Mouse (Mus musculus): ENCODE measurements around the gene Qser1. TPM values are rescaled to one million over a fixed set of nuclear protein-coding genes. Genes with fewer than 3 reads are reported as not detected.

The Qser1 gene
- polyA plus RNA-seq, 1 experiment, result 4.1 TPM

- no peak overlapping the region for H3ac ChIP-seq (ENCODE audit: control insufficient read depth, insufficient read length)
- H3K4me3 ChIP-seq, result no peak overlapping the region
- H3K79me2 ChIP-seq (ENCODE audit: control insufficient read depth, insufficient read depth), result no peaks in the 10 kb centered on the region
- no peaks in the 10 kb centered on the region for H3K36me3 ChIP-seq (ENCODE audit: control insufficient read depth, insufficient read depth)
- no peaks in the 10 kb centered on the region for H3K27me3 ChIP-seq (ENCODE audit: control insufficient read depth, insufficient read depth, insufficient read length)
- H3K4me2 ChIP-seq (ENCODE audit: low read depth), result peak overlapping the region; percentile 13
- no peak for TF ChIP-seq USF1 (IDR thresholded peaks at IDR 0.05; ENCODE audit: low read depth)
- no peak for TF ChIP-seq MAX (IDR thresholded peaks at IDR 0.05; ENCODE audit: low read depth)
- no peak for TF ChIP-seq POLR2A (IDR thresholded peaks at IDR 0.05; ENCODE audit: insufficient read length, low read depth)
- TF ChIP-seq POLR2AphosphoS2 (IDR thresholded peaks at IDR 0.05; ENCODE audit: insufficient read length, low read depth), result no peak
- no peak for TF ChIP-seq MYOG (IDR thresholded peaks at IDR 0.05; ENCODE audit: control insufficient read depth in 1 of 3, insufficient read depth in 1 of 3, insufficient read length in 2 of 3, low read depth in 2 of 3)
- no peak for TF ChIP-seq E2F4 (IDR thresholded peaks at IDR 0.05; ENCODE audit: insufficient read depth)
- no peak for TF ChIP-seq REST (IDR thresholded peaks at IDR 0.05; ENCODE audit: insufficient read depth, insufficient read length)
- TF ChIP-seq SRF (IDR thresholded peaks at IDR 0.05; ENCODE audit: control insufficient read depth, insufficient read length, low read depth), result no peak
Observed at GRCm38 (mm10) chr2:104732033-104732444, 84.5 kb downstream of the Qser1 start.

GRCm38 (mm10) chr2:104727369-104727768 lies 89.2 kb downstream of the Qser1 start:
- Histone ChIP-seq H3K79me2 (ENCODE audit: control insufficient read depth, insufficient read depth) (no peaks in the 10 kb centered on the region), H3K4me2 (ENCODE audit: low read depth) (no peak overlapping the region), H3K36me3 (ENCODE audit: control insufficient read depth, insufficient read depth) (no peaks in the 10 kb centered on the region), H3K4me3 (no peak overlapping the region), H3K27me3 (ENCODE audit: control insufficient read depth, insufficient read depth, insufficient read length) (no peaks in the 10 kb centered on the region), H3ac (ENCODE audit: control insufficient read depth, insufficient read length) (no peak overlapping the region)
- TF ChIP-seq POLR2AphosphoS2 (IDR thresholded peaks at IDR 0.05; ENCODE audit: insufficient read length, low read depth), result no peak
- no peak for TF ChIP-seq TCF12 (IDR thresholded peaks at IDR 0.05; ENCODE audit: insufficient read depth, poor library complexity, severe bottlenecking)
- TF ChIP-seq SRF (IDR thresholded peaks at IDR 0.05; ENCODE audit: control insufficient read depth, insufficient read length, low read depth), result no peak

- Histone ChIP-seq H3ac (ENCODE audit: control insufficient read depth, insufficient read length) (no peak overlapping the region), H3K27me3 (ENCODE audit: control insufficient read depth, insufficient read depth, insufficient read length) (no peaks in the 10 kb centered on the region), H3K36me3 (ENCODE audit: control insufficient read depth, insufficient read depth) (no peaks in the 10 kb centered on the region), H3K79me2 (ENCODE audit: control insufficient read depth, insufficient read depth) (no peaks in the 10 kb centered on the region), H3K4me2 (ENCODE audit: low read depth) (no peak overlapping the region), H3K4me3 (no peak overlapping the region)
- TF ChIP-seq TCF12 (IDR thresholded peaks at IDR 0.05; ENCODE audit: insufficient read depth, poor library complexity, severe bottlenecking) (no peak), CEBPB (IDR thresholded peaks at IDR 0.05; ENCODE audit: insufficient read depth, poor library complexity, severe bottlenecking) (no peak), MAX (IDR thresholded peaks at IDR 0.05; ENCODE audit: low read depth) (no peak), USF1 (IDR thresholded peaks at IDR 0.05; ENCODE audit: low read depth) (no peak), MYOG (IDR thresholded peaks at IDR 0.05; ENCODE audit: control insufficient read depth in 1 of 3, insufficient read depth in 1 of 3, insufficient read length in 2 of 3, low read depth in 2 of 3) (no peak), TCF3 (IDR thresholded peaks at IDR 0.05; ENCODE audit: insufficient read length, low read depth) (no peak), POLR2AphosphoS2 (IDR thresholded peaks at IDR 0.05; ENCODE audit: insufficient read length, low read depth) (no peak), SRF (IDR thresholded peaks at IDR 0.05; ENCODE audit: control insufficient read depth, insufficient read length, low read depth) (no peak), REST (IDR thresholded peaks at IDR 0.05; ENCODE audit: insufficient read depth, insufficient read length) (no peak), E2F4 (IDR thresholded peaks at IDR 0.05; ENCODE audit: insufficient read depth) (no peak), MYOD1 (IDR thresholded peaks at IDR 0.05; ENCODE audit: control insufficient read depth in 1 of 3, insufficient read length in 2 of 3, low read depth in 2 of 3) (no peak), POLR2A (IDR thresholded peaks at IDR 0.05; ENCODE audit: insufficient read length, low read depth) (no peak)
Observed at GRCm38 (mm10) chr2:104722021-104722420, 94.5 kb downstream of the Qser1 start.

- no peaks in the 10 kb centered on the region for H3K27me3 ChIP-seq (ENCODE audit: control insufficient read depth, insufficient read depth, insufficient read length)
- H3K4me3 ChIP-seq, result no peak overlapping the region
- no peaks in the 10 kb centered on the region for H3K36me3 ChIP-seq (ENCODE audit: control insufficient read depth, insufficient read depth)
- H3K4me2 ChIP-seq (ENCODE audit: low read depth), result no peak overlapping the region
- no peaks in the 10 kb centered on the region for H3K79me2 ChIP-seq (ENCODE audit: control insufficient read depth, insufficient read depth)
- no peak for TF ChIP-seq CEBPB (IDR thresholded peaks at IDR 0.05; ENCODE audit: insufficient read depth, poor library complexity, severe bottlenecking)
- TF ChIP-seq REST (IDR thresholded peaks at IDR 0.05; ENCODE audit: insufficient read depth, insufficient read length), result no peak
- no peak for TF ChIP-seq POLR2AphosphoS2 (IDR thresholded peaks at IDR 0.05; ENCODE audit: insufficient read length, low read depth)
- no peak overlapping the region for H3ac ChIP-seq (ENCODE audit: control insufficient read depth, insufficient read length)
Observed at GRCm38 (mm10) chr2:104717827-104718226, 98.7 kb downstream of the Qser1 start.

- Histone ChIP-seq H3K36me3 (ENCODE audit: control insufficient read depth, insufficient read depth) (no peaks in the 10 kb centered on the region), H3K79me2 (ENCODE audit: control insufficient read depth, insufficient read depth) (no peaks in the 10 kb centered on the region), H3K4me3 (no peak overlapping the region), H3K27me3 (ENCODE audit: control insufficient read depth, insufficient read depth, insufficient read length) (no peaks in the 10 kb centered on the region), H3K4me2 (ENCODE audit: low read depth) (no peak overlapping the region), H3ac (ENCODE audit: control insufficient read depth, insufficient read length) (no peak overlapping the region)
- TF ChIP-seq REST (IDR thresholded peaks at IDR 0.05; ENCODE audit: insufficient read depth, insufficient read length) (no peak), CEBPB (IDR thresholded peaks at IDR 0.05; ENCODE audit: insufficient read depth, poor library complexity, severe bottlenecking) (no peak), MYOG (IDR thresholded peaks at IDR 0.05; ENCODE audit: control insufficient read depth in 1 of 3, insufficient read depth in 1 of 3, insufficient read length in 2 of 3, low read depth in 2 of 3) (no peak), E2F4 (IDR thresholded peaks at IDR 0.05; ENCODE audit: insufficient read depth) (no peak), MYOD1 (IDR thresholded peaks at IDR 0.05; ENCODE audit: control insufficient read depth in 1 of 3, insufficient read length in 2 of 3, low read depth in 2 of 3) (no peak), POLR2AphosphoS2 (IDR thresholded peaks at IDR 0.05; ENCODE audit: insufficient read length, low read depth) (no peak), POLR2A (IDR thresholded peaks at IDR 0.05; ENCODE audit: insufficient read length, low read depth) (no peak), USF1 (IDR thresholded peaks at IDR 0.05; ENCODE audit: low read depth) (no peak), TCF12 (IDR thresholded peaks at IDR 0.05; ENCODE audit: insufficient read depth, poor library complexity, severe bottlenecking) (no peak), SRF (IDR thresholded peaks at IDR 0.05; ENCODE audit: control insufficient read depth, insufficient read length, low read depth) (no peak), MAX (IDR thresholded peaks at IDR 0.05; ENCODE audit: low read depth) (no peak), TCF3 (IDR thresholded peaks at IDR 0.05; ENCODE audit: insufficient read length, low read depth) (no peak)
Observed at GRCm38 (mm10) chr2:104717231-104717735, 99.3 kb downstream of the Qser1 start.
